Mouse (Mus musculus): ENCODE data around the gene Eipr1.

GRCm38 (mm10) chr12:28717066-28717465, 34.5 kb upstream of the Eipr1 start:
- TF ChIP-seq FLI1 (IDR thresholded peaks at IDR 0.05; ENCODE audit: low read length) (no peak), GATA1 (IDR thresholded peaks at IDR 0.05; ENCODE audit: borderline replicate concordance, low read length) (no peak)

All from megakaryocyte, embryonic 14.5 days (primary cell).